Mouse (Mus musculus) kidney, adult 2 months (tissue): ENCODE measurements around the gene Cdhr4. TPM values are rescaled to one million over a fixed set of nuclear protein-coding genes. Genes with fewer than 3 reads are reported as not detected.
"Not testable (repeated sequence)": the region's sequence is repeated elsewhere in the genome, so short reads cannot be mapped to it uniquely, and the experiment has no call there.

Experiments
- DNase-seq: peaks from one replicate; pipeline ENCODE4 v3.0.0; 2021
- H3K27ac ChIP-seq: fragments of 200-500 bp; 2 replicates; pipeline ENCODE4 v1.5.1; 2012; ENCODE audit warnings: low read depth, low read length, control low read depth, inconsistent platforms; ENCODE audit not compliant: insufficient read depth
- H3K27me3 ChIP-seq: fragments of 200-500 bp; replicated peaks from 2 replicates; pipeline ENCODE4 v1.6.1; 2012; ENCODE audit warnings: mild to moderate bottlenecking, moderate library complexity, low read length, inconsistent platforms; ENCODE audit not compliant: control insufficient read depth, insufficient read depth
- H3K36me3 ChIP-seq: fragments of 200-500 bp; 2 replicates; pipeline ENCODE4 v1.6.1; 2012; ENCODE audit warnings: mild to moderate bottlenecking, moderate library complexity, low read length, inconsistent platforms; ENCODE audit not compliant: control insufficient read depth, insufficient read depth
- H3K4me1 ChIP-seq: fragments of 200-500 bp; 2 replicates; pipeline ENCODE4 v1.6.1; 2011; ENCODE audit warnings: low read length; ENCODE audit not compliant: control insufficient read depth, insufficient read depth
- H3K4me3 ChIP-seq: fragments of 200-500 bp; 2 replicates; pipeline ENCODE4 v1.5.1; 2011; ENCODE audit warnings: mild to moderate bottlenecking, low read depth, low read length, control low read depth; ENCODE audit not compliant: insufficient read depth
- CTCF ChIP-seq: fragments of 200-500 bp; conservative IDR thresholded peaks from 2 replicates; pipeline ENCODE4 v1.5.1; 2011; ENCODE audit warnings: low read depth, mild to moderate bottlenecking, control low read depth, low read length, moderate library complexity, mixed read lengths; ENCODE audit not compliant: insufficient read depth, insufficient read length
- POLR2A ChIP-seq: fragments of 200-500 bp; IDR thresholded peaks from one replicate; pipeline ENCODE4 v1.6.1; 2011; ENCODE audit warnings: low read depth, low read length, control low read depth
- WGBS: fragments of 180-500 bp; shearing (Covaris S2); methylation state at CpG from one replicate; pipeline ENCODE4 v1.1.7; 2018; 5-methylcytosine and 5-hydroxymethylcytosine counted together
- polyA plus RNA-seq: library from polyadenylated mRNA; depleted of rRNA; stranded (reverse); fragments of >200 nt; gene quantifications from 2 replicates; pipeline ENCODE4 v1.2.3, GENCODE M21; 2012

Cdhr4 gene
- polyA plus RNA-seq, 1 experiment: 0.94 TPM

- Histone ChIP-seq H3K36me3 (no peaks in the 10 kb centered on the region), H3K4me3 (peak within 1 kb of the TSS; percentile 89), H3K27me3 (no peaks in the 10 kb centered on the region), H3K27ac (peak within 1 kb of the TSS; percentile 82), H3K4me1 (peaks cover 12% of the 10 kb centered on the region; the same call in 1 of the 2 replicates)
- no peak for TF ChIP-seq CTCF
- TF ChIP-seq POLR2A: peak; percentile 85
- peak; percentile 100 for DNase-seq
- under 1% methylated on average over 51 of the region's 51 CpGs for WGBS
Observed at GRCm38 (mm10) chr9:108001922-108002770, 9.8 kb downstream of the Cdhr4 start, which contains the start of gene Ip6k1. Gene Ip6k1, plus strand, starts transcription at chr9:108002501.

GRCm38 (mm10) chr9:108002778-108003530 is 10.7 kb downstream of the Cdhr4 start:
- Histone ChIP-seq H3K27ac (peak overlapping the region; percentile 82), H3K4me1 (peaks cover 12% of the 10 kb centered on the region; the same call in 1 of the 2 replicates), H3K36me3 (no peaks in the 10 kb centered on the region), H3K27me3 (no peaks in the 10 kb centered on the region), H3K4me3 (peak overlapping the region; percentile 89)
- no peak for DNase-seq
- under 1% methylated on average over 50 of the region's 50 CpGs for WGBS
- no peak for TF ChIP-seq POLR2A
- no peak for TF ChIP-seq CTCF

GRCm38 (mm10) chr9:108003531-108003890 is 11.2 kb downstream of the Cdhr4 start:
- Histone ChIP-seq H3K4me3 (peak overlapping the region; percentile 89), H3K27ac (peak overlapping the region; percentile 82), H3K36me3 (no peaks in the 10 kb centered on the region), H3K4me1 (peaks cover 12% of the 10 kb centered on the region; the same call in 1 of the 2 replicates), H3K27me3 (no peaks in the 10 kb centered on the region)
- no peak for TF ChIP-seq CTCF
- TF ChIP-seq POLR2A: no peak
- 6% methylated on average over 8 of the region's 8 CpGs for WGBS
- no peak for DNase-seq

GRCm38 (mm10) chr9:108008041-108008440 is 15.7 kb downstream of the Cdhr4 start:
- H3K27me3 ChIP-seq: no peaks in the 10 kb centered on the region
- no peak overlapping the region for H3K27ac ChIP-seq
- DNase-seq: no peak
- 65% methylated on average over 5 of the region's 5 CpGs for WGBS
- H3K4me3 ChIP-seq: no peak overlapping the region
- TF ChIP-seq POLR2A: no peak
- TF ChIP-seq CTCF: no peak
- peaks cover 17% of the 10 kb centered on the region; the same call in 1 of the 2 replicates for H3K4me1 ChIP-seq
- no peaks in the 10 kb centered on the region for H3K36me3 ChIP-seq

GRCm38 (mm10) chr9:108010385-108010784 is 18.1 kb downstream of the Cdhr4 start:
- no peak for TF ChIP-seq POLR2A
- TF ChIP-seq CTCF: no peak
- no peak overlapping the region for H3K27ac ChIP-seq

GRCm38 (mm10) chr9:108013577-108013976 is 21.3 kb downstream of the Cdhr4 start:
- not testable (repeated sequence) for DNase-seq, H3K4me1 ChIP-seq, H3K27me3 ChIP-seq, H3K4me3 ChIP-seq, H3K27ac ChIP-seq, H3K36me3 ChIP-seq
- 93% methylated on average over 2 of the region's 2 CpGs for WGBS

More at GRCm38 (mm10) chr9:108010385-108010784, 18.1 kb downstream of the Cdhr4 start:
- Histone ChIP-seq H3K27me3 (no peaks in the 10 kb centered on the region), H3K4me3 (no peak overlapping the region), H3K36me3 (no peaks in the 10 kb centered on the region; the same call in 1 of the 2 replicates), H3K4me1 (0 out of 2 replicates have a peak, but pooled peaks cover 4% of the 10 kb centered on the region)
- no peak for DNase-seq

- Histone ChIP-seq H3K27me3 (no peaks in the 10 kb centered on the region), H3K4me3 (no peak overlapping the region), H3K27ac (no peak overlapping the region), H3K4me1 (0 out of 2 replicates have a peak, but pooled peaks cover 5% of the 10 kb centered on the region), H3K36me3 (no peaks in the 10 kb centered on the region; the same call in 1 of the 2 replicates)
- 78% methylated on average over 3 of the region's 3 CpGs for WGBS
- TF ChIP-seq POLR2A: no peak
- TF ChIP-seq CTCF: no peak
- DNase-seq: no peak
Observed at GRCm38 (mm10) chr9:108017127-108017526, 24.8 kb downstream of the Cdhr4 start.
